Mouse (Mus musculus): ENCODE results near the gene Rarb. TPM values are rescaled to one million over a fixed set of nuclear protein-coding genes. Genes with fewer than 3 reads are reported as not detected.

Rarb gene
- polyA plus RNA-seq, 1 experiment from 2014 or later: 12.7 TPM

DNA sequence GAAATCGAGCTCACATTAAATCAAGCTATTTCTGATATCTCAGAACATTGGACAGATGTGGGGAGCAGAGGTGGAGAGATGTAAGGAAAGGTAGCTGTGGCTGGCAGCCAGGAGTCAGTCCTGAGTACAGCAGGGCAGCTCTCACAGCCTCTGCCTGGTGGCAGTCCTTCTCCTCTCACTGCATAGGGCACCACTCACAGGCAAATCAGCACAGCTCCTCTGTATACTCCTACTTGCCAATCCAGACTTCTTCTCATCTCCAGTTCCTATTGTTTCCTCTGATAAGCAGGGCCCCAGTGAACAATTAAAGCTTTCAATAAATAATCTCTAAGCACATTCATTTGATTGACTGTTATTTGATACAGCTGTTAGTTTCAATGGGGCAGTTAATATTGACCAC lies 252.0 kb downstream of the Rarb start:
- Histone ChIP-seq H3K4me1 (peaks cover 2% of the 10 kb centered on the region; the same call in 1 of the 2 replicates), H3K27me3 (peaks cover 15% of the 10 kb centered on the region), H3K27ac (no peak overlapping the region), H3K9me3 (no peaks in the 10 kb centered on the region), H3K36me3 (replicated peaks) (no peaks in the 10 kb centered on the region), H3K4me2 (no peak overlapping the region), H3K4me3 (replicated peaks) (no peak overlapping the region), H3K9ac (no peak overlapping the region)
- 72% methylated on average over 1 of the region's 1 CpGs for WGBS
- no peak for ATAC-seq (ENCODE audit: low FRiP score)

DNA sequence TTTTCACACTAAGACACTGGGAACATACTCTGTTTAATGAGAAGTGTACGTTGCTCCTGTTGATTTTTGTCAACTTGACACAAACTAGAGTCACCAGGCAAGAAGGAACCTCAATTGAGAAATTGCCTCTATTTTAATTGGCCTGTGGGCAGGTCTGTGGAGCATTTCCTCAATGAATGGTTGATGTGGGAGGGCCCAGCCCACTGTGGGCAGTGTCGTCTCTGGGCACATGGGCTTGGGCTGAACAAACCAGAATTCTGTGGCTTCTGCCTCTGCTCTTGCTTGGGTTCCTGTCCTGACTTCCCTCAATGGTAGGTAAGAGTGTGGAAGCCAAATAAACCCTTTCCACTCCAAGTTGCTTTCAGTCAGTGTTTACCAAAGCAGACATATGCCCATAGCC lies 255.0 kb downstream of the Rarb start:
- Histone ChIP-seq H3K9ac (no peak overlapping the region), H3K36me3 (replicated peaks) (no peaks in the 10 kb centered on the region), H3K4me3 (replicated peaks) (no peak overlapping the region), H3K9me3 (no peaks in the 10 kb centered on the region), H3K4me2 (no peak overlapping the region), H3K27ac (no peak overlapping the region), H3K27me3 (no peaks in the 10 kb centered on the region), H3K4me1 (no peaks in the 10 kb centered on the region)
- 91% methylated on average over 2 of the region's 2 CpGs for WGBS
- ATAC-seq (ENCODE audit: low FRiP score): no peak

DNA sequence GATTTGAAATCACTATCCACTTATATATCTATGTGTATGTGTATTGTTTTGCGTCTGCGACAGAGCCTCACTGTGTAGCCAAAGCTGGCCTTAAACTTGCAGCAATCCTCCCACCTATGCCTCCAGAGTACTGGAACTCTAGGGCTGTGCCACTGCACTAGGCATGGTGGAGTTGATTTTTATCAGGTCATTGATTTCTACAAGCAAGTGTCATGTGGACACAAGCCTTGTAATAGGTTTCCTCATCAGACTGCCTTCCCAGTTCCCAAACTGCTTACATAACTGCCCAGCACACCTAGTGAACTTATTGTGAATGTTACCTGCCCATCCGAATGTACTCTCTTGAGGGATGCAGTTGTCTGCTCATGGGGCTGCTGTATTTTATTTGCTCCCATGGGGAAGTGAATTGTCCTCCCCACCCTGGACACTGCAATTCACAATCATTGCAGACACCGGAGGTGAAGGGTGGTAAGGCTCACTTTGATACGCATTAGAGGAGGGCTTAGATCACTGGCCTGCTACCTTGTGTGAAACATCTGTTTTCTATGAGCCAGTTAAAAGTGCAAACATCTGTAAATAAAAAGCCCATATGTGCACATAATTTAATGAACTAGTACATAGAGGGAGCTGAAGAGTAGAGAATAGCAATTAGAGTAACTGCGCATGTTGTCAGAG lies 257.3 kb downstream of the Rarb start:
- no peaks in the 10 kb centered on the region for H3K9me3 ChIP-seq
- WGBS: 88% methylated on average over 6 of the region's 6 CpGs
- ATAC-seq (ENCODE audit: low FRiP score): no peak

GRCm38 (mm10) chr14:16559294-16560217 lies 259.4 kb downstream of the Rarb start:
- Histone ChIP-seq H3K4me2 (no peak overlapping the region), H3K9ac (no peak overlapping the region), H3K4me1 (0 out of 2 replicates have a peak, but pooled peaks cover 7% of the 10 kb centered on the region), H3K27me3 (no peaks in the 10 kb centered on the region), H3K4me3 (replicated peaks) (no peak overlapping the region), H3K9me3 (no peaks in the 10 kb centered on the region), H3K36me3 (replicated peaks) (no peaks in the 10 kb centered on the region), H3K27ac (no peak overlapping the region)
- ATAC-seq (ENCODE audit: low FRiP score): no peak
- WGBS: 86% methylated on average over 12 of the region's 12 CpGs

More for the DNA sequence above, 257.3 kb downstream of the Rarb start:
- Histone ChIP-seq H3K4me2 (no peak overlapping the region), H3K9ac (no peak overlapping the region), H3K27me3 (no peaks in the 10 kb centered on the region), H3K36me3 (replicated peaks) (no peaks in the 10 kb centered on the region), H3K4me1 (no peaks in the 10 kb centered on the region), H3K27ac (no peak overlapping the region), H3K4me3 (replicated peaks) (no peak overlapping the region)

- ATAC-seq (ENCODE audit: low FRiP score): no peak
- 91% methylated on average over 2 of the region's 2 CpGs for WGBS
These were observed 260.9 kb downstream of the Rarb start for GRCm38 (mm10) chr14:16558033-16558432.

GRCm38 (mm10) chr14:16554643-16555459 lies 264.1 kb downstream of the Rarb start:
- Histone ChIP-seq H3K4me1 (0 out of 2 replicates have a peak, but pooled peaks cover 9% of the 10 kb centered on the region), H3K4me3 (replicated peaks) (no peak overlapping the region), H3K36me3 (replicated peaks) (no peaks in the 10 kb centered on the region), H3K4me2 (no peak overlapping the region), H3K9me3 (no peaks in the 10 kb centered on the region), H3K27ac (no peak overlapping the region), H3K9ac (no peak overlapping the region), H3K27me3 (no peaks in the 10 kb centered on the region)
- ATAC-seq (ENCODE audit: low FRiP score): no peak
- 65% methylated on average over 12 of the region's 12 CpGs for WGBS

More at GRCm38 (mm10) chr14:16558033-16558432, 260.9 kb downstream of the Rarb start:
- Histone ChIP-seq H3K4me3 (replicated peaks) (no peak overlapping the region), H3K4me2 (no peak overlapping the region), H3K27ac (no peak overlapping the region), H3K27me3 (no peaks in the 10 kb centered on the region), H3K9ac (no peak overlapping the region), H3K9me3 (no peaks in the 10 kb centered on the region), H3K36me3 (replicated peaks) (no peaks in the 10 kb centered on the region), H3K4me1 (0 out of 2 replicates have a peak, but pooled peaks cover 9% of the 10 kb centered on the region)

DNA sequence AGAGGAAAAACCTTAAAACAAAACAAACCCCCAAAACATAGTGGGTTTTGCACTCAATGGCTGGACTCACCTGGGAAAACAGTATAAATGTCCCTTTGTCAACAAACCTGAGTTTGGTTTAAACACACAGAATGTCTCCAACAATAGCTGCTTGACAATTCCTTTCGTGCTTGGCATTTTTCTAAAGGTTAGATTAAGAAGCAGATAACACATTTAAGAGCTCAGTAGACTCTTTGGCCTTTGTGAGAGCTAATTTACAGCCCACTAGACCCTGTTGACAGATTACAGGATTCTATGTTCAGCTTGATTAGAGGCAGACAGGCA lies 264.7 kb downstream of the Rarb start:
- 48% methylated on average over 1 of the region's 1 CpGs for WGBS

GRCm38 (mm10) chr14:16552293-16552692 lies 266.7 kb downstream of the Rarb start:
- no peaks in the 10 kb centered on the region for H3K9me3 ChIP-seq
- ATAC-seq (ENCODE audit: low FRiP score): no peak
- H3K9ac ChIP-seq: no peak overlapping the region
- H3K4me2 ChIP-seq: no peak overlapping the region
- no peak overlapping the region for H3K27ac ChIP-seq
- WGBS: 88% methylated on average over 1 of the region's 1 CpGs
- H3K4me3 ChIP-seq (replicated peaks): no peak overlapping the region
- H3K4me1 ChIP-seq: 0 out of 2 replicates have a peak, but pooled peaks cover 9% of the 10 kb centered on the region
- H3K36me3 ChIP-seq (replicated peaks): no peaks in the 10 kb centered on the region
- no peaks in the 10 kb centered on the region for H3K27me3 ChIP-seq

More for the DNA sequence above, 264.7 kb downstream of the Rarb start:
- Histone ChIP-seq H3K36me3 (replicated peaks) (no peaks in the 10 kb centered on the region), H3K4me3 (replicated peaks) (no peak overlapping the region), H3K27ac (no peak overlapping the region), H3K4me1 (0 out of 2 replicates have a peak, but pooled peaks cover 9% of the 10 kb centered on the region), H3K9ac (no peak overlapping the region), H3K4me2 (no peak overlapping the region), H3K9me3 (no peaks in the 10 kb centered on the region), H3K27me3 (no peaks in the 10 kb centered on the region)
- no peak for ATAC-seq (ENCODE audit: low FRiP score)

- Histone ChIP-seq H3K27me3 (no peaks in the 10 kb centered on the region), H3K4me3 (replicated peaks) (no peak overlapping the region), H3K4me2 (no peak overlapping the region), H3K27ac (no peak overlapping the region), H3K4me1 (0 out of 2 replicates have a peak, but pooled peaks cover 9% of the 10 kb centered on the region), H3K36me3 (replicated peaks) (no peaks in the 10 kb centered on the region), H3K9me3 (no peaks in the 10 kb centered on the region), H3K9ac (no peak overlapping the region)
- WGBS: 100% methylated on average over 1 of the region's 1 CpGs
- no peak for ATAC-seq (ENCODE audit: low FRiP score)
These were observed 267.1 kb downstream of the Rarb start for GRCm38 (mm10) chr14:16551843-16552242.

- WGBS: 92% methylated on average over 8 of the region's 8 CpGs
- no peaks in the 10 kb centered on the region for H3K4me1 ChIP-seq
- H3K4me3 ChIP-seq (replicated peaks): no peak overlapping the region
- H3K27ac ChIP-seq: no peak overlapping the region
- H3K9me3 ChIP-seq: no peaks in the 10 kb centered on the region
- H3K4me2 ChIP-seq: no peak overlapping the region
- no peaks in the 10 kb centered on the region for H3K27me3 ChIP-seq
- no peak overlapping the region for H3K9ac ChIP-seq
- no peaks in the 10 kb centered on the region for H3K36me3 ChIP-seq (replicated peaks)
- ATAC-seq (ENCODE audit: low FRiP score): no peak
These were observed 270.8 kb downstream of the Rarb start for GRCm38 (mm10) chr14:16548200-16548576.

DNA sequence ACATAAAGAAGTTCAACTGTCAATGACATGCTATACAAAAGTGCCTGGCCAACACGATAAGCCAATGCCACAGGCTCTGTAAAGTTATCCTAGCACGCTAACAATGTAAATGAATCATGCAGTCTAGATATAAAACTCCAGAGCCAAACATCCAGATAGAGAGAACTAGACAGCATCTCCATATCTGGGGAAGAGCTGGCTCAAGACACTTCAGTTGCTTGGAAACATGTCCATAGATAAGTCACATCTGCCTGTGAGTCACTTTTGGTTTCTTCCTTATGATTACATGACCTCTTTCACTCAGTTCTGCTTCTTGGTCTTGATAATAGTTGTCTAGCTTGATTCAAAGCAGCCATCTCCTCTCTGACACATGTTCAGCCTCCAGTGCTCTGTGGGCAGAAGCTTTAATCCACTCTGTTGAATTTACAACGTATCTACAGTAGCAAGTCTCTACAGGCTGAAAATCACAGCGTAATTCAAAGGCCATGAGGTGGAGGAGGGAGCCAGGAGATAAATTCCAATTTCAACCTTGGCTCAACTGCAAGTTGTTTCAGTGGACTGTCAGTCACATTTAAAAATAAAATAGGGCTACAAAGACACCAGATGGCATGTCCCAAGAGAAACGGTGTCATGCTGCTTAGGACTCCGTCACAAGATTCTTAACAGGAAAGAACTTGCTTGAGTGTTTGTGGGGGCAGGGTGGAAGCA lies 271.3 kb downstream of the Rarb start:
- Histone ChIP-seq H3K4me3 (replicated peaks) (no peak overlapping the region), H3K27ac (no peak overlapping the region), H3K9ac (no peak overlapping the region), H3K4me1 (no peaks in the 10 kb centered on the region), H3K36me3 (replicated peaks) (no peaks in the 10 kb centered on the region), H3K9me3 (no peaks in the 10 kb centered on the region), H3K27me3 (no peaks in the 10 kb centered on the region), H3K4me2 (no peak overlapping the region)
- ATAC-seq (ENCODE audit: low FRiP score): no peak
- 87% methylated on average over 6 of the region's 6 CpGs for WGBS
